Mouse (Mus musculus) embryonic facial prominence, embryonic 14.5 days (tissue): Measurements from ENCODE around the gene Gm5294. TPM values are rescaled to one million over a fixed set of nuclear protein-coding genes. Genes with fewer than 3 reads are reported as not detected.

ENCODE experiments used
- ATAC-seq: fragments of 200-750 bp; cut with Nextera tagmentation; 2 replicates; pipeline ENCODE4 v1.8.0; 2017; ENCODE audit warnings: low read depth, moderate number of reproducible peaks, moderate TSS enrichment
- DNase-seq: peaks from one replicate; pipeline ENCODE4 v3.0.0-alpha.2; 2015; ENCODE audit warnings: low spot score
- H3K27ac ChIP-seq: fragments of 300-500 bp; sonication (generic); replicated peaks from 2 replicates; pipeline ENCODE4 v1.5.1; 2014; ENCODE audit warnings: low read depth, mild to moderate bottlenecking, low read length, moderate library complexity
- H3K27me3 ChIP-seq: fragments of 300-500 bp; sonication (generic); replicated peaks from 2 replicates; pipeline ENCODE4 v1.6.1; 2014; ENCODE audit warnings: low read length; ENCODE audit not compliant: control insufficient read depth, insufficient read depth
- H3K36me3 ChIP-seq: fragments of 300-500 bp; sonication (generic); 2 replicates; pipeline ENCODE4 v1.6.1; 2014; ENCODE audit warnings: low read length, mixed read lengths; ENCODE audit not compliant: control insufficient read depth, insufficient read depth
- H3K4me1 ChIP-seq: fragments of 300-500 bp; sonication (generic); 2 replicates; pipeline ENCODE4 v1.6.1; 2014; ENCODE audit warnings: antibody characterized with exemption, low read length; ENCODE audit not compliant: control insufficient read depth, insufficient read depth
- H3K4me2 ChIP-seq: fragments of 300-500 bp; sonication (generic); 2 replicates; pipeline ENCODE4 v1.6.1; 2014; ENCODE audit warnings: low read depth, mild to moderate bottlenecking, low read length, moderate library complexity, mixed read lengths
- H3K4me3 ChIP-seq: fragments of 300-500 bp; sonication (generic); 2 replicates; pipeline ENCODE4 v1.5.1; 2014; ENCODE audit warnings: low read depth, mild to moderate bottlenecking, low read length
- H3K9ac ChIP-seq: fragments of 300-500 bp; sonication (generic); 2 replicates; pipeline ENCODE4 v1.6.1; 2014; ENCODE audit warnings: low read depth, mild to moderate bottlenecking, low read length, moderate library complexity, mixed read lengths
- H3K9me3 ChIP-seq: fragments of 300-500 bp; sonication (generic); 2 replicates; pipeline ENCODE4 v1.6.1; 2016; ENCODE audit warnings: low read length; ENCODE audit not compliant: control insufficient read depth
- WGBS: fragments of 180-500 bp; shearing (Covaris S2); extraction: QIAGEN DNeasy Blood & Tissue Kit; methylation state at CpG from one replicate; pipeline ENCODE4 v1.1.7; 2014; 5-methylcytosine and 5-hydroxymethylcytosine counted together
- polyA plus RNA-seq: library from polyadenylated mRNA; unstranded; fragments of >200 nt; fragmentation: Nextera tagmentation; extraction: Ambion mirVana; gene quantifications from 2 replicates; pipeline ENCODE4 v1.2.1, GENCODE M21; 2014

Gene Gm5294
- not detected in 2 replicates for polyA plus RNA-seq

DNA sequence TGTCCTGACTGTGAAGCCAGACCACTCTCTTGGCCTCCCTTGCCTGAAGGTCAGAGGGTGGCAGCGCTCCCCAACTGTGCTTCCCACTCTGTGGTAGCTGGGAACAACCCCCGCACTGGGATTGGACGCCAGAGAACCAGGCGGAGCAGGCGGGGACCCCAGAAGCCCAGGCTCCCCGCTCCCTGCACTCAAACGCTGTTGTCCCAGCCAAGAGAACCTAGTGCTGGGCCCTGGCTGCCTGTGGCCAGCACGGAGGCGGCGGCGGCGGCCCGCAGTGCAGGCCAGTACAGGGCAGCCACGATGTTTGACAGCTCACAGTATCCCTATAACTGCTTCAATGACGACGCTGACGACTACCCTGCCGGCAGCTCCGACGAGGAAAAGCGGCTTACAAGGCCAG is at the start of gene Gm5294:
Gene Gm5294 (plus strand): TSS at position 301 of the 400 bp plus-strand sequence.
- peaks cover 59% of the 10 kb centered on the region for H3K27me3 ChIP-seq
- WGBS: 6% methylated on average over 18 of the region's 21 CpGs
- H3K4me1 ChIP-seq: peaks cover 8% of the 10 kb centered on the region
- ATAC-seq (no peak), DNase-seq (no peak)
- H3K4me2 ChIP-seq: peak within 1 kb of the TSS; percentile 66
- no peaks in the 10 kb centered on the region for H3K36me3 ChIP-seq
- no peak within 1 kb of the TSS for H3K9ac ChIP-seq
- H3K27ac ChIP-seq: no peak within 1 kb of the TSS
- peak within 1 kb of the TSS; percentile 37 for H3K4me3 ChIP-seq
- peaks cover 8% of the 10 kb centered on the region; the same call in 1 of the 2 replicates for H3K9me3 ChIP-seq

DNA sequence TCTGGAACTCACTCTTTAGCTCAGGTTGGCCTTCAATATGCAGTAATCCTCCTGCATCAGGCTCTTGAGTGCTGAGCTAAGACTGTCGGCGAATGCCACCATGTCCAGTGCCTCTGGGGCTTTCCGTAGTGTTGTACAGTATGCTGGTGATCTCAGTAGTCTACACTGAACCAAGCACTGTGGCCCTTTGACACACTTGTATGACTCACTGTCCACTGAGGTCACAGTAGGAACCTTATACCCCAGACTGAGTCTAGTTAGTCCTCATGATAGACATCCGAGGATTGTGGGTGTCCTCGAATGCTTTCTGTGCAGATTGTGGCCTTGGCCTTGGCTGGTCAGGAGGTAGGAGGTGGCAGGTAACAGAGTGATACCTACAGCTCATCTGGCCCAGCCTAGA is 44.8 kb upstream of the Gm5294 start:
- 86% methylated on average over 5 of the region's 5 CpGs for WGBS
- Histone ChIP-seq H3K4me2 (no peak overlapping the region), H3K27ac (no peak overlapping the region), H3K4me1 (peaks cover 8% of the 10 kb centered on the region; the same call in 1 of the 2 replicates), H3K4me3 (no peak overlapping the region), H3K27me3 (no peaks in the 10 kb centered on the region), H3K9ac (no peak overlapping the region), H3K36me3 (no peaks in the 10 kb centered on the region), H3K9me3 (no peaks in the 10 kb centered on the region)
- ATAC-seq (no peak), DNase-seq (no peak)

DNA sequence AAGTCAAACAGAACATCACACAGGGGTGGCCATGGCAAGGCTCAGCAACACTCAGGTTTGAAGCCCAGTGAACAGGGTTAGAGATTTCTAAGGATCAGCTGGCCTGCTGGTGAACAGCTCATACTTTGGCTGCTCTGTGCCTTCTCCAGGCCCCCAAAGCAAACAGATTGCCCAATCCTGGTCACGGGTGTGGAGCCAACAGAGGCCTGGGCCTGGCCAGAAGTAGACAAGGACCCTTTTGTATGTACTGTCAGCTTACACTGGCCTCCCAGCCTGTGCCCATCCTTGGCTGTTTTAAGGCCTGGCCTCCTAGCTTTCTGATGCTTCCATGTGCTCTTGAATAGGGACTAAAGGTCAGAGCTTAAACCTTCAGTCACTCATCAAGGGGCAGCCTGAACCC is 43.5 kb upstream of the Gm5294 start:
- H3K36me3 ChIP-seq: no peaks in the 10 kb centered on the region
- no peak overlapping the region for H3K27ac ChIP-seq
- no peak overlapping the region for H3K9ac ChIP-seq
- no peak overlapping the region for H3K4me3 ChIP-seq
- WGBS: 29% methylated on average over 1 of the region's 1 CpGs
- no peak overlapping the region for H3K4me2 ChIP-seq
- ATAC-seq (no peak), DNase-seq (no peak)
- no peaks in the 10 kb centered on the region for H3K9me3 ChIP-seq
- H3K27me3 ChIP-seq: no peaks in the 10 kb centered on the region
- peaks cover 8% of the 10 kb centered on the region; the same call in 1 of the 2 replicates for H3K4me1 ChIP-seq

DNA sequence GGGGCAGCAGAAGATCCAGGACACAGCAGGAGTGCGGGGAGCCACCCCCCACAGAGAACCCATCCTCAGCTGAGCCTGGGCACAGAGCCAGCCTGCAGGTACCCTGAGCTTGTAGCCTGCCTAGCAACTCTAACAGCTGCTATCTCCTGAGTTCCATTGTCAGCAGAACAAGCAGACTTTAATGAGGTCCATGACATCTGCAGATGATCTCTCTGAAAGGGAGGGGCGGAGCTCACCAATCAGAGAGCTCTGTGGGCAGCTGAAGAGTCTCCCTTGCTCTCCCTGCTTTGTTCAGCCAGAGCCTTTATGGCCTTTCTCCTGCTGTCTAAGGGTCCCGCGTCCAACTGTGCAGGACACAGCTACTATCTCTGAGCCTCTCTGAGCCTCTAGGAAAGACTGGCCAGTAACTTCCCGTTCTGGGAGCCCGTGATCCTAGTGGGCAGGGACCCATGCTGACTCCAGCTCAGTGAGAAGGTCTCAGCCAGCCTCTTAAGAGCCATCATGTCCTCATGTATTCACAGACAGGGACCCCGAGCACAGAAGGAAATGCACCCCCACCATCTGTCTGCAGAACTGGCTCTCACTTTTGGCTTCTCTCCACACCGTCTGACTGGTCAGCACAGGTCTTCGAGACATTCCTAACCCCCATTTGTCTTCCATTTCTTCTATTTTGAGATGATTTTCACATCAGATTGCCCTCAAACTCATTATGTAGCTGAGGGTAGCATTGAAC is 41.0 kb upstream of the Gm5294 start:
- Histone ChIP-seq H3K4me1 (peaks cover 8% of the 10 kb centered on the region; the same call in 1 of the 2 replicates), H3K27ac (peak overlapping the region; percentile 17; the same call in 1 of the 2 replicates), H3K4me2 (no peak overlapping the region), H3K36me3 (no peaks in the 10 kb centered on the region), H3K4me3 (no peak overlapping the region), H3K27me3 (no peaks in the 10 kb centered on the region), H3K9ac (no peak overlapping the region), H3K9me3 (no peaks in the 10 kb centered on the region)
- WGBS: 58% methylated on average over 9 of the region's 9 CpGs
- DNase-seq (peak; percentile 86), ATAC-seq (peak; percentile 87)

DNA sequence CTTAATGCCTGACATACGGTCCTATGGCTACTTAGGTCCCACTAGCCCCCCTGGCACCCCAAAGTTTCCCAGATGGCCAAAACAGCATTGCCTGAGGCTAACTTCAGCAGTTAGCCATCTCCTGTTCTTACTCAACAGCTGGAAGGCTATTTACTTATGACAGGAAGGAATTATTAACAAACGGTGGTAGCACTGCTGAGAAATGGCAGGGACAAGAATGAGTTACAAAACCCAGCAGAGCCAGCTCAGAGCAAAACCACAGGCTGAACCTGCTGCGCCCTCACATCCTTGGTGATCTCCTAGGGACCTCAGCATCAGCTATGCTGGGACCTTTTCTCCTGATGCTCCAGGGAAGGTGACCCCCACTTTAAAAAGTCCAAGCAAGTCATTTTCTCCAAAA is 40.2 kb upstream of the Gm5294 start:
- WGBS: 66% methylated on average over 3 of the region's 3 CpGs
- ATAC-seq (no peak), DNase-seq (no peak)
- Histone ChIP-seq H3K27me3 (no peaks in the 10 kb centered on the region), H3K9me3 (no peaks in the 10 kb centered on the region), H3K4me3 (no peak overlapping the region), H3K36me3 (no peaks in the 10 kb centered on the region), H3K9ac (no peak overlapping the region), H3K4me1 (peaks cover 8% of the 10 kb centered on the region; the same call in 1 of the 2 replicates), H3K4me2 (no peak overlapping the region), H3K27ac (no peak overlapping the region)

DNA sequence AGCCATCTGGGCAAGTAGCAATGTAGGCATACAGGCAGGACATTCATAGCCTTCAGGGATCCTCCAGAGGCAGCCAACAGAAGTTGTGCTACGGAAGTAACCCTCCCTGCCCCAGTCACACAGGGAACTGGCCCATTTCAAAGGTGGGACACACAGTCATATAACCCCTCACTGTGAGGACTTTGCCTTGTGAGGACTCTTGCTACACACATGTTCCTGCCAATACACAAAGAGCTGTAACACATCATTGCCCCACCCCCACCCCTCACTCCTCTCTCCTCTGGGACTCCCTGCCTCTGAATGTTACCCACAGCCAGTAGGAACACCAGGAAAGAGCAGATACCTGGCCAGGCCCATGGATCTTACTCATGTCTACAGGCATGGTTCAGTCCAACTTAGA is 37.2 kb upstream of the Gm5294 start:
- 92% methylated on average over 1 of the region's 1 CpGs for WGBS
- ATAC-seq: no peak
- H3K4me2 ChIP-seq: no peak overlapping the region

DNA sequence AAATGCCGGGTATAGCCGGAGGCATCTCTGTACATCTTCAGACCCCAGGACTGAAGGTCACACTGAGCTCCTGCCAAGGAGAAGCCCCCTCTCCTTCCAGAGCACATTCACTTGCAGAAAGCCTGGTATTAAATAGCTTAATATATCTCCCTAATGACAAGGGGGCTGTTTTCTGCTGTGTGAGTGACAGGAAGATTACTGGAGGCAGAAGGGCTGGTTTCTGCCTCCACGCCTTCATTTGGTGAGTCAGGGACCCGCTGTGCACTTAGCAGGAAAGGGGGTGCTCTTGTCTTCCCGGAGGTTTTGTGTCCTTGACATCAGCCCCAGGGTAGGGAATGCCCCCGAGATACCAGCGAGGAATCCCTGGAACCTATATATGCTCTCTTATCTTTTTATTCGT is 36.7 kb upstream of the Gm5294 start:
- Histone ChIP-seq H3K9me3 (no peaks in the 10 kb centered on the region), H3K4me1 (peaks cover 8% of the 10 kb centered on the region; the same call in 1 of the 2 replicates), H3K4me3 (no peak overlapping the region), H3K27me3 (no peaks in the 10 kb centered on the region), H3K27ac (no peak overlapping the region), H3K9ac (no peak overlapping the region), H3K36me3 (no peaks in the 10 kb centered on the region), H3K4me2 (no peak overlapping the region)
- DNase-seq (no peak), ATAC-seq (no peak)
- WGBS: 71% methylated on average over 8 of the region's 8 CpGs

More for the DNA sequence above, 37.2 kb upstream of the Gm5294 start:
- H3K9me3 ChIP-seq: no peaks in the 10 kb centered on the region
- H3K9ac ChIP-seq: no peak overlapping the region
- H3K36me3 ChIP-seq: no peaks in the 10 kb centered on the region
- no peak for DNase-seq
- H3K4me1 ChIP-seq: peaks cover 8% of the 10 kb centered on the region; the same call in 1 of the 2 replicates
- H3K27me3 ChIP-seq: no peaks in the 10 kb centered on the region
- no peak overlapping the region for H3K4me3 ChIP-seq
- no peak overlapping the region for H3K27ac ChIP-seq

DNA sequence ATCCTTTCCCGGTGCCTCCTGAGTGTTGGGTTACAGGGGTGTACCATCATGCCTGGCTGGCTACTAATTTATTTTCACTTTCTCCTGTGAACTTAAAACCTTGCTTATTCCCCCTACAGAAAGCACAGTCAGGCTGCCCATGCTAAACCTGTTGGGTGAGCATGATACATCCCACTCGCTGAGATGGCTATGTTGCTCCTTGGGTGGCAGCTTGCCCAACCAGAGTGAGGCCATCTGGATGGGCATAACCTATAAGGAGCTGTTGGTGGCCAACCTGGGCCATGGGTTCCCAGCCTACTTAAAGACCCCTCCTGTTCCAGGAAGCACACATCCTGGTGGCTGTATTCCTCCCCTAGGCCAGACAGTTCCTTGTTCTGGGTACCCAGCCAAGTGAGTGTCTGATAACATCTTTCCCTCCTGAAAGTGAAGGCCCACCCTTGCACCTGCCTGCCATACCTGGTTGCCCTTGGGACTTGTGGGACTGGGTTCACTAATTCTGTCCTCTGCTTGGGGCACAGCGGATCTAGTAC is 33.8 kb upstream of the Gm5294 start:
- ATAC-seq: no peak
- 84% methylated on average over 3 of the region's 3 CpGs for WGBS

More for the DNA sequence above, 33.8 kb upstream of the Gm5294 start:
- H3K4me3 ChIP-seq: no peak overlapping the region
- no peaks in the 10 kb centered on the region for H3K9me3 ChIP-seq
- DNase-seq: peak; percentile 32
- no peak overlapping the region for H3K9ac ChIP-seq
- no peaks in the 10 kb centered on the region for H3K27me3 ChIP-seq
- no peak overlapping the region for H3K27ac ChIP-seq
- no peaks in the 10 kb centered on the region for H3K36me3 ChIP-seq
- no peak overlapping the region for H3K4me2 ChIP-seq
- H3K4me1 ChIP-seq: no peaks in the 10 kb centered on the region
